Mouse (Mus musculus) heart, embryonic 15.5 days (tissue): ENCODE data around the gene Mfap4. TPM values are rescaled to one million over a fixed set of nuclear protein-coding genes. Genes with fewer than 3 reads are reported as not detected.

Experiments
- ATAC-seq: fragments of 200-750 bp; cut with Nextera tagmentation; replicated peaks from 2 replicates; pipeline ENCODE4 v1.8.0; 2017; ENCODE audit warnings: low read depth, moderate TSS enrichment; ENCODE audit not compliant: insufficient number of reproducible peaks, insufficient read depth, low FRiP score
- H3K27ac ChIP-seq: fragments of 300-500 bp; sonication (generic); 2 replicates; pipeline ENCODE4 v1.5.1; 2015; ENCODE audit warnings: mild to moderate bottlenecking, inconsistent platforms
- H3K27me3 ChIP-seq: fragments of 300-500 bp; sonication (generic); 2 replicates; pipeline ENCODE4 v1.6.1; 2015; ENCODE audit warnings: inconsistent platforms
- H3K36me3 ChIP-seq: fragments of 300-500 bp; sonication (generic); 2 replicates; pipeline ENCODE4 v1.6.1; 2015; ENCODE audit warnings: mild to moderate bottlenecking, inconsistent platforms
- H3K4me1 ChIP-seq: fragments of 300-500 bp; sonication (generic); replicated peaks from 2 replicates; pipeline ENCODE4 v1.6.1; 2015; ENCODE audit warnings: inconsistent platforms
- H3K4me2 ChIP-seq: fragments of 300-500 bp; sonication (generic); 2 replicates; pipeline ENCODE4 v1.6.1; 2015; ENCODE audit warnings: inconsistent platforms, mild to moderate bottlenecking, moderate library complexity
- H3K4me3 ChIP-seq: fragments of 300-500 bp; sonication (generic); 2 replicates; pipeline ENCODE4 v1.5.1; 2015; ENCODE audit warnings: mild to moderate bottlenecking, inconsistent platforms
- H3K9ac ChIP-seq: fragments of 300-500 bp; sonication (generic); 2 replicates; pipeline ENCODE4 v1.6.1; 2015; ENCODE audit warnings: mild to moderate bottlenecking, inconsistent platforms
- H3K9me3 ChIP-seq: fragments of 300-500 bp; sonication (generic); replicated peaks from 2 replicates; pipeline ENCODE4 v1.6.1; 2016; ENCODE audit warnings: inconsistent platforms
- whole genome bisulfite sequencing: fragments of 180-500 bp; shearing (Covaris S2); methylation state at CpG from one replicate; pipeline ENCODE4 v1.1.7; 2015; ENCODE audit warnings: mixed read lengths; 5-methylcytosine and 5-hydroxymethylcytosine counted together
- polyA plus RNA-seq: library from polyadenylated mRNA; unstranded; fragments of >200 nt; fragmentation: Nextera tagmentation; extraction: Ambion mirVana; gene quantifications from 2 replicates; pipeline ENCODE4 v1.2.1, GENCODE M21; 2015

The Mfap4 gene
- 160 and 252 TPM in 2 replicates for polyA plus RNA-seq

GRCm38 (mm10) chr11:61484613-61485540 lies at the start of gene Mfap4:
TSS of gene Mfap4 (plus strand) at chr11:61485431.
- Histone ChIP-seq H3K27me3 (no peaks in the 10 kb centered on the region), H3K4me1 (peaks cover 34% of the 10 kb centered on the region), H3K36me3 (peaks cover 19% of the 10 kb centered on the region), H3K27ac (peak within 1 kb of the TSS; percentile 83), H3K9me3 (no peaks in the 10 kb centered on the region), H3K9ac (peak within 1 kb of the TSS; percentile 36; the same call in 1 of the 2 replicates), H3K4me2 (peak within 1 kb of the TSS; percentile 51), H3K4me3 (peak within 1 kb of the TSS; percentile 41)
- 26% methylated on average over 20 of the region's 20 CpGs for WGBS
- peak; percentile 76 for ATAC-seq

GRCm38 (mm10) chr11:61436298-61436697 lies 48.9 kb upstream of the Mfap4 start:
- Histone ChIP-seq H3K4me2 (no peak overlapping the region), H3K4me1 (no peaks in the 10 kb centered on the region), H3K36me3 (no peaks in the 10 kb centered on the region), H3K4me3 (no peak overlapping the region), H3K27me3 (no peaks in the 10 kb centered on the region; the same call in 1 of the 2 replicates), H3K9me3 (no peaks in the 10 kb centered on the region), H3K27ac (no peak overlapping the region), H3K9ac (no peak overlapping the region)
- WGBS: 72% methylated on average over 2 of the region's 2 CpGs
- ATAC-seq: no peak

GRCm38 (mm10) chr11:61439170-61439569 lies 46.1 kb upstream of the Mfap4 start:
- Histone ChIP-seq H3K27ac (no peak overlapping the region), H3K36me3 (no peaks in the 10 kb centered on the region), H3K4me1 (no peaks in the 10 kb centered on the region), H3K4me2 (no peak overlapping the region), H3K9ac (no peak overlapping the region), H3K27me3 (no peaks in the 10 kb centered on the region; the same call in 1 of the 2 replicates), H3K9me3 (no peaks in the 10 kb centered on the region), H3K4me3 (no peak overlapping the region)
- 55% methylated on average over 3 of the region's 3 CpGs for WGBS
- ATAC-seq: no peak

- H3K9ac ChIP-seq: no peak overlapping the region
- 92% methylated on average over 4 of the region's 4 CpGs for WGBS
- no peak overlapping the region for H3K27ac ChIP-seq
- H3K9me3 ChIP-seq: no peaks in the 10 kb centered on the region
- no peak overlapping the region for H3K4me3 ChIP-seq
- no peaks in the 10 kb centered on the region for H3K4me1 ChIP-seq
- no peak overlapping the region for H3K4me2 ChIP-seq
- no peaks in the 10 kb centered on the region for H3K36me3 ChIP-seq
- H3K27me3 ChIP-seq: no peaks in the 10 kb centered on the region; the same call in 1 of the 2 replicates
- ATAC-seq: no peak
Observed at GRCm38 (mm10) chr11:61440416-61440815, 44.8 kb upstream of the Mfap4 start.

GRCm38 (mm10) chr11:61441670-61442069 lies 43.6 kb upstream of the Mfap4 start:
- ATAC-seq: no peak
- Histone ChIP-seq H3K9me3 (no peaks in the 10 kb centered on the region), H3K4me3 (no peak overlapping the region), H3K27me3 (no peaks in the 10 kb centered on the region; the same call in 1 of the 2 replicates), H3K4me2 (no peak overlapping the region), H3K4me1 (no peaks in the 10 kb centered on the region), H3K9ac (no peak overlapping the region), H3K27ac (no peak overlapping the region), H3K36me3 (no peaks in the 10 kb centered on the region)
- 79% methylated on average over 7 of the region's 7 CpGs for WGBS

GRCm38 (mm10) chr11:61443807-61444206 lies 41.4 kb upstream of the Mfap4 start:
- H3K9ac ChIP-seq: no peak overlapping the region
- no peak overlapping the region for H3K4me3 ChIP-seq
- no peaks in the 10 kb centered on the region; the same call in 1 of the 2 replicates for H3K27me3 ChIP-seq
- H3K4me2 ChIP-seq: no peak overlapping the region
- no peaks in the 10 kb centered on the region for H3K9me3 ChIP-seq
- peaks cover 9% of the 10 kb centered on the region for H3K4me1 ChIP-seq
- no peaks in the 10 kb centered on the region for H3K36me3 ChIP-seq
- H3K27ac ChIP-seq: no peak overlapping the region
- no peak for ATAC-seq
- WGBS: 84% methylated on average over 6 of the region's 6 CpGs

GRCm38 (mm10) chr11:61447296-61447695 lies 37.9 kb upstream of the Mfap4 start:
- Histone ChIP-seq H3K9ac (no peak overlapping the region), H3K27ac (no peak overlapping the region), H3K4me3 (no peak overlapping the region), H3K4me1 (peaks cover 15% of the 10 kb centered on the region), H3K27me3 (peaks cover 13% of the 10 kb centered on the region), H3K4me2 (no peak overlapping the region), H3K36me3 (no peaks in the 10 kb centered on the region), H3K9me3 (no peaks in the 10 kb centered on the region)
- ATAC-seq: no peak
- 87% methylated on average over 8 of the region's 8 CpGs for WGBS

- no peak for ATAC-seq
- 40% methylated on average over 5 of the region's 5 CpGs for WGBS
- H3K4me2 ChIP-seq: no peak overlapping the region
Observed at GRCm38 (mm10) chr11:61448041-61448440, 37.2 kb upstream of the Mfap4 start.

GRCm38 (mm10) chr11:61448599-61449225 lies 36.5 kb upstream of the Mfap4 start:
- no peaks in the 10 kb centered on the region for H3K9me3 ChIP-seq
- no peak overlapping the region for H3K4me2 ChIP-seq
- no peak overlapping the region; the same call in 1 of the 2 replicates for H3K27ac ChIP-seq
- no peak overlapping the region for H3K4me3 ChIP-seq
- peaks cover 20% of the 10 kb centered on the region for H3K4me1 ChIP-seq
- H3K36me3 ChIP-seq: no peaks in the 10 kb centered on the region
- no peak overlapping the region for H3K9ac ChIP-seq
- ATAC-seq: 0 out of 2 replicates have a peak, but pooled peaks have one; percentile 25
- H3K27me3 ChIP-seq: peaks cover 26% of the 10 kb centered on the region
- 72% methylated on average over 9 of the region's 9 CpGs for WGBS

More at GRCm38 (mm10) chr11:61448041-61448440, 37.2 kb upstream of the Mfap4 start:
- Histone ChIP-seq H3K4me1 (peaks cover 15% of the 10 kb centered on the region), H3K9ac (no peak overlapping the region), H3K36me3 (no peaks in the 10 kb centered on the region), H3K27me3 (peaks cover 20% of the 10 kb centered on the region), H3K9me3 (no peaks in the 10 kb centered on the region), H3K4me3 (no peak overlapping the region), H3K27ac (no peak overlapping the region)

GRCm38 (mm10) chr11:61449499-61450292 lies 35.5 kb upstream of the Mfap4 start:
- WGBS: 69% methylated on average over 24 of the region's 24 CpGs
- H3K4me2 ChIP-seq: no peak overlapping the region
- no peaks in the 10 kb centered on the region for H3K9me3 ChIP-seq
- H3K27me3 ChIP-seq: peaks cover 31% of the 10 kb centered on the region
- H3K4me1 ChIP-seq: peaks cover 26% of the 10 kb centered on the region
- H3K9ac ChIP-seq: no peak overlapping the region
- ATAC-seq: no peak; the same call in 1 of the 2 replicates
- H3K36me3 ChIP-seq: no peaks in the 10 kb centered on the region
- H3K4me3 ChIP-seq: no peak overlapping the region
- no peak overlapping the region; the same call in 1 of the 2 replicates for H3K27ac ChIP-seq

GRCm38 (mm10) chr11:61464071-61464470 lies 21.2 kb upstream of the Mfap4 start:
- WGBS: 45% methylated on average over 2 of the region's 2 CpGs
- H3K27ac ChIP-seq: no peak overlapping the region

More at GRCm38 (mm10) chr11:61464071-61464470, 21.2 kb upstream of the Mfap4 start:
- Histone ChIP-seq H3K9ac (no peak overlapping the region), H3K4me3 (no peak overlapping the region), H3K9me3 (no peaks in the 10 kb centered on the region), H3K27me3 (no peaks in the 10 kb centered on the region), H3K4me1 (no peaks in the 10 kb centered on the region), H3K4me2 (no peak overlapping the region), H3K36me3 (no peaks in the 10 kb centered on the region)
- no peak for ATAC-seq
